Mouse (Mus musculus) splenic B cell, adult 2 months (primary cell): ENCODE data around the gene Klf12.

Experiments
- DNase-seq: peaks from one replicate; pipeline ENCODE4 v3.0.0-alpha.2; 2011; ENCODE audit warnings: low read depth, low spot score
- H3K27me3 ChIP-seq: 2 replicates; pipeline ENCODE4 v1.6.1; 2012; ENCODE audit warnings: mild to moderate bottlenecking, low read length, moderate library complexity, mixed read lengths; ENCODE audit not compliant: control insufficient read depth, poor library complexity, insufficient read depth, severe bottlenecking
- H3K36me3 ChIP-seq: 2 replicates; pipeline ENCODE4 v1.6.1; 2012; ENCODE audit warnings: mild to moderate bottlenecking, low read length, moderate library complexity, mixed read lengths; ENCODE audit not compliant: control insufficient read depth, poor library complexity, insufficient read depth, severe bottlenecking

Gene Klf12

GRCm38 (mm10) chr14:100211036-100211825, 73.2 kb downstream of the Klf12 start:
- DNase-seq, result peak; percentile 82
- H3K27me3 ChIP-seq, result no peaks in the 10 kb centered on the region
- no peaks in the 10 kb centered on the region for H3K36me3 ChIP-seq

- peak; percentile 29 for DNase-seq
- no peaks in the 10 kb centered on the region for H3K36me3 ChIP-seq
- no peaks in the 10 kb centered on the region for H3K27me3 ChIP-seq
These were observed 74.6 kb downstream of the Klf12 start for GRCm38 (mm10) chr14:100209814-100210419.

- no peak for DNase-seq
- Histone ChIP-seq H3K27me3 (no peaks in the 10 kb centered on the region), H3K36me3 (no peaks in the 10 kb centered on the region)
These were observed 77.4 kb downstream of the Klf12 start for GRCm38 (mm10) chr14:100207081-100207480.

- Histone ChIP-seq H3K36me3 (no peaks in the 10 kb centered on the region), H3K27me3 (no peaks in the 10 kb centered on the region)
- DNase-seq, result no peak
These were observed 78.3 kb downstream of the Klf12 start for GRCm38 (mm10) chr14:100206207-100206606.

GRCm38 (mm10) chr14:100200058-100200688, 84.3 kb downstream of the Klf12 start:
- Histone ChIP-seq H3K36me3 (no peaks in the 10 kb centered on the region), H3K27me3 (no peaks in the 10 kb centered on the region)
- DNase-seq, result no peak

- no peaks in the 10 kb centered on the region for H3K27me3 ChIP-seq
- DNase-seq, result no peak
- H3K36me3 ChIP-seq, result no peaks in the 10 kb centered on the region
These were observed 85.8 kb downstream of the Klf12 start for GRCm38 (mm10) chr14:100198636-100199035.

GRCm38 (mm10) chr14:100197199-100197598, 87.3 kb downstream of the Klf12 start:
- Histone ChIP-seq H3K27me3 (no peaks in the 10 kb centered on the region), H3K36me3 (no peaks in the 10 kb centered on the region)
- DNase-seq, result no peak

GRCm38 (mm10) chr14:100189490-100190197, 94.8 kb downstream of the Klf12 start:
- H3K27me3 ChIP-seq, result no peaks in the 10 kb centered on the region
- DNase-seq, result no peak
- no peaks in the 10 kb centered on the region for H3K36me3 ChIP-seq

- H3K36me3 ChIP-seq, result no peaks in the 10 kb centered on the region
- no peak for DNase-seq
- H3K27me3 ChIP-seq, result no peaks in the 10 kb centered on the region
These were observed 97.1 kb downstream of the Klf12 start for GRCm38 (mm10) chr14:100187372-100187771.

- H3K27me3 ChIP-seq, result no peaks in the 10 kb centered on the region
- DNase-seq, result peak; percentile 4
- H3K36me3 ChIP-seq, result no peaks in the 10 kb centered on the region
These were observed 106.7 kb downstream of the Klf12 start for GRCm38 (mm10) chr14:100177796-100178195.

- H3K27me3 ChIP-seq, result no peaks in the 10 kb centered on the region
- no peaks in the 10 kb centered on the region for H3K36me3 ChIP-seq
- no peak for DNase-seq
These were observed 119.4 kb downstream of the Klf12 start for GRCm38 (mm10) chr14:100165075-100165474.

- H3K36me3 ChIP-seq, result no peaks in the 10 kb centered on the region
- no peaks in the 10 kb centered on the region for H3K27me3 ChIP-seq
- DNase-seq, result no peak
These were observed 127.8 kb downstream of the Klf12 start for GRCm38 (mm10) chr14:100156639-100157038.

GRCm38 (mm10) chr14:100147666-100148065, 136.8 kb downstream of the Klf12 start:
- no peak for DNase-seq
- H3K27me3 ChIP-seq, result no peaks in the 10 kb centered on the region
- no peaks in the 10 kb centered on the region for H3K36me3 ChIP-seq

- Histone ChIP-seq H3K36me3 (no peaks in the 10 kb centered on the region), H3K27me3 (no peaks in the 10 kb centered on the region)
- DNase-seq, result no peak
These were observed 144.1 kb downstream of the Klf12 start for GRCm38 (mm10) chr14:100140370-100140769.

GRCm38 (mm10) chr14:100134304-100134703, 150.2 kb downstream of the Klf12 start:
- no peak for DNase-seq
- Histone ChIP-seq H3K36me3 (no peaks in the 10 kb centered on the region), H3K27me3 (no peaks in the 10 kb centered on the region)
